Mouse (Mus musculus): ENCODE data around the gene Cnp. TPM values are rescaled to one million over a fixed set of nuclear protein-coding genes. Genes with fewer than 3 reads are reported as not detected.
A peak's percentile ranks its signal among the peaks of the same experiment; 100 is the strongest.
"Not testable (repeated sequence)": the region's sequence is repeated elsewhere in the genome, so short reads cannot be mapped to it uniquely, and the experiment has no call there.

The Cnp gene
- 27.7 and 28.4 TPM in 2 replicates for polyA plus RNA-seq (2015; fragmentation: Nextera tagmentation; extraction: Ambion mirVana)

GRCm38 (mm10) chr11:100574708-100575483 is at the start of gene Cnp:
Gene Cnp (plus strand): TSS chr11:100574904.
- peak; percentile 89 for ATAC-seq
- H3K4me1 ChIP-seq (ENCODE audit: control insufficient read depth, insufficient read depth, low read length) = peaks cover 10% of the 10 kb centered on the region
- peak within 1 kb of the TSS; percentile 65 for H3K4me2 ChIP-seq (ENCODE audit: low read depth, low read length)
- peak within 1 kb of the TSS; percentile 43 for H3K27ac ChIP-seq (ENCODE audit: low read length)
- peak within 1 kb of the TSS; percentile 63 for H3K4me3 ChIP-seq (ENCODE audit: low read length)
- 2% methylated on average over 47 of the region's 47 CpGs for WGBS
- no peaks in the 10 kb centered on the region for H3K9me3 ChIP-seq (ENCODE audit: control insufficient read depth, low read length)
- H3K36me3 ChIP-seq (ENCODE audit: control insufficient read depth, insufficient read depth, low read length) = no peaks in the 10 kb centered on the region; the same call in 1 of the 2 replicates
- no peaks in the 10 kb centered on the region; the same call in 1 of the 2 replicates for H3K27me3 ChIP-seq (replicated peaks; ENCODE audit: control insufficient read depth, insufficient read depth, low read length)
- peak within 1 kb of the TSS; percentile 71 for H3K9ac ChIP-seq (ENCODE audit: low read depth, low read length)

GRCm38 (mm10) chr11:100524987-100525630 is 49.6 kb upstream of the Cnp start:
- Histone ChIP-seq H3K4me3 (ENCODE audit: low read length) (peak overlapping the region; percentile 64), H3K9ac (ENCODE audit: low read depth, low read length) (peak overlapping the region; percentile 18; the same call in 1 of the 2 replicates), H3K4me2 (ENCODE audit: low read depth, low read length) (peak overlapping the region; percentile 92), H3K27me3 (replicated peaks; ENCODE audit: control insufficient read depth, insufficient read depth, low read length) (no peaks in the 10 kb centered on the region), H3K4me1 (ENCODE audit: control insufficient read depth, insufficient read depth, low read length) (peaks cover 37% of the 10 kb centered on the region), H3K9me3 (ENCODE audit: control insufficient read depth, low read length) (no peaks in the 10 kb centered on the region), H3K36me3 (ENCODE audit: control insufficient read depth, insufficient read depth, low read length) (peaks cover 18% of the 10 kb centered on the region), H3K27ac (ENCODE audit: low read length) (no peak overlapping the region; the same call in 1 of the 2 replicates)
- WGBS = 41% methylated on average over 11 of the region's 11 CpGs
- no peak for ATAC-seq

GRCm38 (mm10) chr11:100526052-100526816 is 48.5 kb upstream of the Cnp start:
- Histone ChIP-seq H3K4me3 (ENCODE audit: low read length) (peak overlapping the region; percentile 64), H3K9ac (ENCODE audit: low read depth, low read length) (peak overlapping the region; percentile 76), H3K4me2 (ENCODE audit: low read depth, low read length) (peak overlapping the region; percentile 92), H3K36me3 (ENCODE audit: control insufficient read depth, insufficient read depth, low read length) (peaks cover 16% of the 10 kb centered on the region), H3K27ac (ENCODE audit: low read length) (no peak overlapping the region), H3K4me1 (ENCODE audit: control insufficient read depth, insufficient read depth, low read length) (peaks cover 37% of the 10 kb centered on the region), H3K27me3 (replicated peaks; ENCODE audit: control insufficient read depth, insufficient read depth, low read length) (no peaks in the 10 kb centered on the region), H3K9me3 (ENCODE audit: control insufficient read depth, low read length) (no peaks in the 10 kb centered on the region)
- ATAC-seq = no peak
- 19% methylated on average over 15 of the region's 15 CpGs for WGBS

- peak overlapping the region; percentile 76 for H3K9ac ChIP-seq (ENCODE audit: low read depth, low read length)
- H3K4me2 ChIP-seq (ENCODE audit: low read depth, low read length) = peak overlapping the region; percentile 92
- peak overlapping the region; percentile 42 for H3K27ac ChIP-seq (ENCODE audit: low read length)
- peaks cover 37% of the 10 kb centered on the region for H3K4me1 ChIP-seq (ENCODE audit: control insufficient read depth, insufficient read depth, low read length)
- no peaks in the 10 kb centered on the region for H3K9me3 ChIP-seq (ENCODE audit: control insufficient read depth, low read length)
- H3K36me3 ChIP-seq (ENCODE audit: control insufficient read depth, insufficient read depth, low read length) = peaks cover 12% of the 10 kb centered on the region
- peak; percentile 26 for ATAC-seq
- no peaks in the 10 kb centered on the region for H3K27me3 ChIP-seq (replicated peaks; ENCODE audit: control insufficient read depth, insufficient read depth, low read length)
- WGBS = under 1% methylated on average over 26 of the region's 26 CpGs
- H3K4me3 ChIP-seq (ENCODE audit: low read length) = peak overlapping the region; percentile 64
Observed at GRCm38 (mm10) chr11:100527066-100527457, 47.6 kb upstream of the Cnp start.

- no peaks in the 10 kb centered on the region for H3K27me3 ChIP-seq (replicated peaks; ENCODE audit: control insufficient read depth, insufficient read depth, low read length)
- H3K27ac ChIP-seq (ENCODE audit: low read length) = peak within 1 kb of the TSS; percentile 68
- H3K9me3 ChIP-seq (ENCODE audit: control insufficient read depth, low read length) = no peaks in the 10 kb centered on the region
- ATAC-seq = peak; percentile 98
- peaks cover 6% of the 10 kb centered on the region for H3K36me3 ChIP-seq (ENCODE audit: control insufficient read depth, insufficient read depth, low read length)
- peak within 1 kb of the TSS; percentile 92 for H3K4me2 ChIP-seq (ENCODE audit: low read depth, low read length)
- H3K9ac ChIP-seq (ENCODE audit: low read depth, low read length) = peak within 1 kb of the TSS; percentile 76
- peaks cover 37% of the 10 kb centered on the region for H3K4me1 ChIP-seq (ENCODE audit: control insufficient read depth, insufficient read depth, low read length)
- peak within 1 kb of the TSS; percentile 64 for H3K4me3 ChIP-seq (ENCODE audit: low read length)
- under 1% methylated on average over 54 of the region's 54 CpGs for WGBS
Observed at GRCm38 (mm10) chr11:100527458-100528374, 47.0 kb upstream of the Cnp start, which contains the start of gene Acly. Gene Acly (minus strand): TSS chr11:100528000.

GRCm38 (mm10) chr11:100528375-100529165 is 46.1 kb upstream of the Cnp start:
- Histone ChIP-seq H3K27ac (ENCODE audit: low read length) (peak overlapping the region; percentile 68), H3K9me3 (ENCODE audit: control insufficient read depth, low read length) (no peaks in the 10 kb centered on the region), H3K36me3 (ENCODE audit: control insufficient read depth, insufficient read depth, low read length) (no peaks in the 10 kb centered on the region), H3K4me3 (ENCODE audit: low read length) (peak overlapping the region; percentile 64), H3K4me1 (ENCODE audit: control insufficient read depth, insufficient read depth, low read length) (peaks cover 37% of the 10 kb centered on the region), H3K27me3 (replicated peaks; ENCODE audit: control insufficient read depth, insufficient read depth, low read length) (no peaks in the 10 kb centered on the region), H3K9ac (ENCODE audit: low read depth, low read length) (peak overlapping the region; percentile 63), H3K4me2 (ENCODE audit: low read depth, low read length) (peak overlapping the region; percentile 57)
- 23% methylated on average over 19 of the region's 19 CpGs for WGBS
- ATAC-seq = peak; percentile 45

- no peak overlapping the region for H3K4me2 ChIP-seq (ENCODE audit: low read depth, low read length)
- ATAC-seq = no peak
- peaks cover under 1% of the 10 kb centered on the region; the same call in 1 of the 2 replicates for H3K4me1 ChIP-seq (ENCODE audit: control insufficient read depth, insufficient read depth, low read length)
- H3K9me3 ChIP-seq (ENCODE audit: control insufficient read depth, low read length) = no peaks in the 10 kb centered on the region
- 78% methylated on average over 6 of the region's 6 CpGs for WGBS
- no peak overlapping the region for H3K27ac ChIP-seq (ENCODE audit: low read length)
- H3K36me3 ChIP-seq (ENCODE audit: control insufficient read depth, insufficient read depth, low read length) = no peaks in the 10 kb centered on the region
- H3K4me3 ChIP-seq (ENCODE audit: low read length) = no peak overlapping the region
- H3K27me3 ChIP-seq (replicated peaks; ENCODE audit: control insufficient read depth, insufficient read depth, low read length) = no peaks in the 10 kb centered on the region
- H3K9ac ChIP-seq (ENCODE audit: low read depth, low read length) = no peak overlapping the region
Observed at GRCm38 (mm10) chr11:100533871-100534270, 40.8 kb upstream of the Cnp start.

GRCm38 (mm10) chr11:100534411-100534810 is 40.3 kb upstream of the Cnp start:
- not testable (repeated sequence) for H3K9me3 ChIP-seq (ENCODE audit: control insufficient read depth, low read length); H3K27me3 ChIP-seq (replicated peaks; ENCODE audit: control insufficient read depth, insufficient read depth, low read length); H3K4me1 ChIP-seq (ENCODE audit: control insufficient read depth, insufficient read depth, low read length); H3K4me2 ChIP-seq (ENCODE audit: low read depth, low read length); H3K36me3 ChIP-seq (ENCODE audit: control insufficient read depth, insufficient read depth, low read length); H3K9ac ChIP-seq (ENCODE audit: low read depth, low read length); ATAC-seq; H3K27ac ChIP-seq (ENCODE audit: low read length); H3K4me3 ChIP-seq (ENCODE audit: low read length)
- WGBS = 92% methylated on average over 2 of the region's 2 CpGs

Measured in intestine, embryonic 16.5 days (tissue).